Mouse (Mus musculus): ENCODE results near the gene Ipo13.
A peak's percentile ranks its signal among the peaks of the same experiment; 100 is the strongest.

Gene Ipo13

GRCm38 (mm10) chr4:117914591-117915442 is at the start of gene Ipo13:
Gene Ipo13 (minus strand): TSS chr4:117914999.
- Histone ChIP-seq H3K4me3 (replicated peaks; ENCODE audit: low read length) (peak within 1 kb of the TSS; percentile 95), H3K9me3 (ENCODE audit: low read length) (no peaks in the 10 kb centered on the region), H3K36me3 (ENCODE audit: insufficient read depth, low read length) (peaks cover 31% of the 10 kb centered on the region), H3K27me3 (ENCODE audit: insufficient read depth, low read length) (0 out of 2 replicates have a peak, but pooled peaks cover 4% of the 10 kb centered on the region), H3K4me1 (replicated peaks; ENCODE audit: low read depth, low read length) (peaks cover 43% of the 10 kb centered on the region)
- TF ChIP-seq POU5F1 (IDR thresholded peaks at IDR 0.05; ENCODE audit: borderline replicate concordance, low read length) (no peak), CTCF (conservative IDR thresholded peaks at IDR 0.05; ENCODE audit: low read length) (no peak), NANOG (IDR thresholded peaks at IDR 0.05; ENCODE audit: borderline replicate concordance, low read length) (no peak)

GRCm38 (mm10) chr4:117957492-117957891 is 42.7 kb upstream of the Ipo13 start:
- Histone ChIP-seq H3K36me3 (ENCODE audit: insufficient read depth, low read length) (peaks cover 97% of the 10 kb centered on the region), H3K4me1 (replicated peaks; ENCODE audit: low read depth, low read length) (peaks cover 91% of the 10 kb centered on the region), H3K27me3 (ENCODE audit: insufficient read depth, low read length) (no peaks in the 10 kb centered on the region), H3K4me3 (replicated peaks; ENCODE audit: low read length) (no peak overlapping the region), H3K9me3 (ENCODE audit: low read length) (peaks cover 2% of the 10 kb centered on the region; the same call in 1 of the 2 replicates)
- TF ChIP-seq POU5F1 (IDR thresholded peaks at IDR 0.05; ENCODE audit: borderline replicate concordance, low read length) (no peak), NANOG (IDR thresholded peaks at IDR 0.05; ENCODE audit: borderline replicate concordance, low read length) (no peak), CTCF (conservative IDR thresholded peaks at IDR 0.05; ENCODE audit: low read length) (no peak)

- no peak for TF ChIP-seq POU5F1 (IDR thresholded peaks at IDR 0.05; ENCODE audit: borderline replicate concordance, low read length)
- TF ChIP-seq NANOG (IDR thresholded peaks at IDR 0.05; ENCODE audit: borderline replicate concordance, low read length): no peak
- TF ChIP-seq CTCF (conservative IDR thresholded peaks at IDR 0.05; ENCODE audit: low read length): no peak
- Histone ChIP-seq H3K9me3 (ENCODE audit: low read length) (peaks cover 5% of the 10 kb centered on the region), H3K27me3 (ENCODE audit: insufficient read depth, low read length) (no peaks in the 10 kb centered on the region), H3K4me3 (replicated peaks; ENCODE audit: low read length) (no peak overlapping the region), H3K36me3 (ENCODE audit: insufficient read depth, low read length) (peaks cover 85% of the 10 kb centered on the region), H3K4me1 (replicated peaks; ENCODE audit: low read depth, low read length) (peaks cover 57% of the 10 kb centered on the region)
Measured at GRCm38 (mm10) chr4:117947493-117947892, 32.7 kb upstream of the Ipo13 start.

- Histone ChIP-seq H3K4me3 (replicated peaks; ENCODE audit: low read length) (no peak overlapping the region), H3K9me3 (ENCODE audit: low read length) (no peaks in the 10 kb centered on the region), H3K36me3 (ENCODE audit: insufficient read depth, low read length) (peaks cover 84% of the 10 kb centered on the region), H3K27me3 (ENCODE audit: insufficient read depth, low read length) (no peaks in the 10 kb centered on the region), H3K4me1 (replicated peaks; ENCODE audit: low read depth, low read length) (peaks cover 51% of the 10 kb centered on the region)
- TF ChIP-seq CTCF (conservative IDR thresholded peaks at IDR 0.05; ENCODE audit: low read length) (no peak), NANOG (IDR thresholded peaks at IDR 0.05; ENCODE audit: borderline replicate concordance, low read length) (no peak), POU5F1 (IDR thresholded peaks at IDR 0.05; ENCODE audit: borderline replicate concordance, low read length) (no peak)
Measured at GRCm38 (mm10) chr4:117946639-117947305, 32.0 kb upstream of the Ipo13 start.

GRCm38 (mm10) chr4:117943317-117943716 is 28.5 kb upstream of the Ipo13 start:
- Histone ChIP-seq H3K36me3 (ENCODE audit: insufficient read depth, low read length) (peaks cover 81% of the 10 kb centered on the region), H3K27me3 (ENCODE audit: insufficient read depth, low read length) (no peaks in the 10 kb centered on the region), H3K9me3 (ENCODE audit: low read length) (no peaks in the 10 kb centered on the region), H3K4me3 (replicated peaks; ENCODE audit: low read length) (no peak overlapping the region), H3K4me1 (replicated peaks; ENCODE audit: low read depth, low read length) (peaks cover 44% of the 10 kb centered on the region)
- no peak for TF ChIP-seq POU5F1 (IDR thresholded peaks at IDR 0.05; ENCODE audit: borderline replicate concordance, low read length)
- no peak for TF ChIP-seq NANOG (IDR thresholded peaks at IDR 0.05; ENCODE audit: borderline replicate concordance, low read length)
- TF ChIP-seq CTCF (conservative IDR thresholded peaks at IDR 0.05; ENCODE audit: low read length): no peak

- Histone ChIP-seq H3K4me1 (replicated peaks; ENCODE audit: low read depth, low read length) (peaks cover 29% of the 10 kb centered on the region), H3K27me3 (ENCODE audit: insufficient read depth, low read length) (no peaks in the 10 kb centered on the region), H3K36me3 (ENCODE audit: insufficient read depth, low read length) (peaks cover 76% of the 10 kb centered on the region), H3K4me3 (replicated peaks; ENCODE audit: low read length) (no peak overlapping the region), H3K9me3 (ENCODE audit: low read length) (no peaks in the 10 kb centered on the region)
- TF ChIP-seq NANOG (IDR thresholded peaks at IDR 0.05; ENCODE audit: borderline replicate concordance, low read length): no peak
- no peak for TF ChIP-seq CTCF (conservative IDR thresholded peaks at IDR 0.05; ENCODE audit: low read length)
- no peak for TF ChIP-seq POU5F1 (IDR thresholded peaks at IDR 0.05; ENCODE audit: borderline replicate concordance, low read length)
Measured at GRCm38 (mm10) chr4:117936964-117937363, 22.2 kb upstream of the Ipo13 start.

GRCm38 (mm10) chr4:117934081-117934480 is 19.3 kb upstream of the Ipo13 start:
- H3K9me3 ChIP-seq (ENCODE audit: low read length): no peaks in the 10 kb centered on the region
- H3K4me1 ChIP-seq (replicated peaks; ENCODE audit: low read depth, low read length): peaks cover 22% of the 10 kb centered on the region
- peaks cover 52% of the 10 kb centered on the region for H3K36me3 ChIP-seq (ENCODE audit: insufficient read depth, low read length)
- H3K27me3 ChIP-seq (ENCODE audit: insufficient read depth, low read length): peaks cover 12% of the 10 kb centered on the region
- H3K4me3 ChIP-seq (replicated peaks; ENCODE audit: low read length): no peak overlapping the region
- TF ChIP-seq POU5F1 (IDR thresholded peaks at IDR 0.05; ENCODE audit: borderline replicate concordance, low read length) (no peak), CTCF (conservative IDR thresholded peaks at IDR 0.05; ENCODE audit: low read length) (no peak), NANOG (IDR thresholded peaks at IDR 0.05; ENCODE audit: borderline replicate concordance, low read length) (no peak)

- Histone ChIP-seq H3K27me3 (ENCODE audit: insufficient read depth, low read length) (peaks cover 20% of the 10 kb centered on the region), H3K9me3 (ENCODE audit: low read length) (peaks cover under 1% of the 10 kb centered on the region), H3K4me1 (replicated peaks; ENCODE audit: low read depth, low read length) (peaks cover 27% of the 10 kb centered on the region), H3K4me3 (replicated peaks; ENCODE audit: low read length) (no peak overlapping the region), H3K36me3 (ENCODE audit: insufficient read depth, low read length) (peaks cover 46% of the 10 kb centered on the region)
- TF ChIP-seq CTCF (conservative IDR thresholded peaks at IDR 0.05; ENCODE audit: low read length) (no peak), NANOG (IDR thresholded peaks at IDR 0.05; ENCODE audit: borderline replicate concordance, low read length) (no peak), POU5F1 (IDR thresholded peaks at IDR 0.05; ENCODE audit: borderline replicate concordance, low read length) (no peak)
Measured at GRCm38 (mm10) chr4:117933248-117933647, 18.4 kb upstream of the Ipo13 start.

All from E14TG2a.4 (cell line).